Mouse (Mus musculus): ENCODE measurements around the gene Gnpnat1.

- TF ChIP-seq POLR2A (IDR thresholded peaks at IDR 0.05; ENCODE audit: borderline replicate concordance, low read depth, low read length) (no peak), CTCF (IDR thresholded peaks at IDR 0.05; ENCODE audit: low read depth, low read length) (no peak)
These were observed 47.4 kb upstream of the Gnpnat1 start for GRCm38 (mm10) chr14:45452148-45452547.

Data from bone marrow macrophage, adult 2 months (primary cell).